Mouse (Mus musculus) heart, postnatal 0 days (tissue): ENCODE data around the gene Nmnat3.

Experiments used
- CTCF ChIP-seq: IDR thresholded peaks from 2 replicates; pipeline ENCODE4 v1.5.1; 2016; ENCODE audit warnings: antibody characterized with exemption, control low read depth, low read depth
- EP300 ChIP-seq: IDR thresholded peaks from 2 replicates; pipeline ENCODE4 v1.6.1; 2016; ENCODE audit warnings: antibody characterized with exemption, low read depth

GRCm38 (mm10) chr9:98280162-98280561, 7.1 kb upstream of the Nmnat3 start:
- TF ChIP-seq CTCF (no peak), EP300 (no peak)
